Mouse (Mus musculus) testis, adult 2 months (tissue): Measurements from ENCODE around the gene Nsmce1.

Experiments used
- CTCF ChIP-seq: fragments of 200-500 bp; IDR thresholded peaks from 2 replicates; pipeline ENCODE4 v1.5.1; 2012; ENCODE audit warnings: low read depth, mild to moderate bottlenecking, inconsistent platforms, low read length, moderate library complexity; ENCODE audit not compliant: control insufficient read depth, insufficient read depth, insufficient replicate concordance
- POLR2A ChIP-seq: fragments of 200-500 bp; IDR thresholded peaks from 2 replicates; pipeline ENCODE4 v1.6.1; 2012; ENCODE audit warnings: low read depth, mild to moderate bottlenecking, inconsistent platforms, low read length, moderate library complexity; ENCODE audit not compliant: control insufficient read depth

- TF ChIP-seq POLR2A: no peak
- no peak for TF ChIP-seq CTCF
Observed at GRCm38 (mm10) chr7:125504618-125505017, 13.2 kb upstream of the Nsmce1 start.
